In the genomic region with DNA sequence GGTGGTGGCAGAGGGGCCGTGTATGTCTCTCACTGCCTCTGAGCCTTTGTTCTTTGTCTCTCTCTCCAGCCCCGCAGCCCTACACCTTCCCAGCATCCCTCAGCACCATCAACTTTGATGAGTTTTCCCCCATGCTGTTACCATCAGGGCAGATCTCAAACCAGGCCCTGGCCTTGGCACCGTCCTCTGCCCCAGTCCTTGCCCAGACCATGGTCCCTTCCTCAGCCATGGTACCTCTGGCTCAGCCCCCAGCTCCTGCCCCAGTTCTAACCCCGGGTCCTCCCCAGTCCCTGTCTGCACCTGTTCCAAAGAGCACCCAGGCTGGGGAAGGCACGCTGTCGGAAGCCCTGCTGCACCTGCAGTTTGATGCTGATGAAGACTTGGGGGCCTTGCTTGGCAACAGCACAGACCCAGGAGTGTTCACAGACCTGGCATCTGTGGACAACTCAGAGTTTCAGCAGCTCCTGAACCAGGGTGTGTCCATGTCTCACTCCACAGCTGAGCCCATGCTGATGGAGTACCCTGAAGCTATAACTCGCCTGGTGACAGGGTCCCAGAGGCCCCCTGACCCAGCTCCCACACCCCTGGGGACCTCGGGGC, we compare ENCODE assay signal across 17 mouse cellular contexts. TPM values are rescaled to one million over a fixed set of nuclear protein-coding genes. Genes with fewer than 3 reads are reported as not detected.
DNase-seq lines count a peak whose midpoint lies in the region; TF ChIP-seq lines count a peak whose summit lies in the region.
"Had no signal": no experiment of that assay in that cellular context is flagged by ENCODE, and none has a peak within 500 bp of the region (broad histone marks: within the 10 kb centered on the region; RNA-seq: fewer than 3 reads in every experiment).

No protein-coding gene starts in this region.

- intact Hi-C loops in gastrocnemius, adult 2 months (cut with DNase I) = no loop called here

- no peak overlapping the region for H3K27ac ChIP-seq in gastrocnemius, adult 2 months
- H3K27ac ChIP-seq: embryonic facial prominence, embryonic 12.5 days; forebrain, embryonic 13.5 days; forebrain, embryonic 15.5 days had no signal

- H3K4me3 ChIP-seq in gastrocnemius, adult 2 months = no peak overlapping the region
- H3K4me3 ChIP-seq: embryonic facial prominence, embryonic 12.5 days; forebrain, embryonic 13.5 days; forebrain, embryonic 15.5 days had no signal

- no peak for TF ChIP-seq CTCF in gastrocnemius, adult 2 months (IDR thresholded peaks at IDR 0.05)

- peak; percentile 5 for DNase-seq in adrenal gland, postnatal 10 days
- DNase-seq in adrenal gland, postnatal 4 days (ENCODE audit: low spot score in 2 of 2) = no peak
- peak; percentile 19 for DNase-seq in gastrocnemius, adult 2 months
- no peak for DNase-seq in gastrocnemius, postnatal 4 days (ENCODE audit: low spot score in 2 of 2)
- peak; percentile 1 to 3 for DNase-seq in kidney, postnatal 4 days
- DNase-seq in kidney, adult 11 months = no peak
- DNase-seq: adrenal gland, adult 8-10 months; adrenal gland, postnatal 25 days; B cell, adult 2 months; cerebellum, adult 18-20 months; cerebellum, adult 8-10 months; cerebellum, adult 9-11 months; cerebellum, postnatal 14 days; forebrain, postnatal 0 days had no signal

RNA-seq across cellular contexts. Expression of a gene that starts 9.5 kb away (rescaled TPM):
- total RNA-seq in adrenal gland, postnatal 10 days (2021) = 10 to 100 TPM; 54.1 to 55.7 TPM
- 10 to 100 TPM; 71.0 to 73.6 TPM for total RNA-seq in adrenal gland, postnatal 4 days (2021)
- 10 to 100 TPM; 14.6 to 14.7 TPM for total RNA-seq in gastrocnemius, adult 2 months (2021)
- total RNA-seq in gastrocnemius, postnatal 4 days (2021) = 10 to 100 TPM; 35.9 to 39.1 TPM

RNA-seq across cellular contexts. Expression of a gene that starts 16.7 kb away (rescaled TPM):
- 10 to 100 TPM; 52.5 to 68.0 TPM for total RNA-seq in adrenal gland, postnatal 10 days (2021)
- total RNA-seq in adrenal gland, postnatal 4 days (2021) = 10 to 100 TPM; 85.0 to 90.1 TPM
- 10 to 100 TPM in 1 of 2 experiments, 1 to 10 TPM in 1; 10.0 to 11.0 TPM for total RNA-seq in gastrocnemius, adult 2 months (2021)
- 10 to 100 TPM; 47.7 to 52.2 TPM for total RNA-seq in gastrocnemius, postnatal 4 days (2021)

RNA-seq across cellular contexts. Expression of a gene that starts 36.8 kb away (rescaled TPM):
- 10 to 100 TPM; 49.9 to 52.2 TPM for total RNA-seq in adrenal gland, postnatal 10 days (2021)
- total RNA-seq in adrenal gland, postnatal 4 days (2021) = 10 to 100 TPM; 69.0 to 83.1 TPM
- total RNA-seq in gastrocnemius, adult 2 months (2021) = 10 to 100 TPM; 20.9 to 23.7 TPM
- 10 to 100 TPM; 50.1 to 54.4 TPM for total RNA-seq in gastrocnemius, postnatal 4 days (2021)

RNA-seq across cellular contexts. Expression of a gene that starts 41.7 kb away (rescaled TPM):
- 10 to 100 TPM; 49.2 to 50.6 TPM for total RNA-seq in adrenal gland, postnatal 10 days (2021)
- 10 to 100 TPM; 56.9 to 57.4 TPM for total RNA-seq in adrenal gland, postnatal 4 days (2021)
- total RNA-seq in gastrocnemius, adult 2 months (2021) = 10 to 100 TPM in 1 of 2 experiments, 1 to 10 TPM in 1; 8.7 to 11.8 TPM
- total RNA-seq in gastrocnemius, postnatal 4 days (2021) = 10 to 100 TPM; 29.7 to 30.2 TPM

RNA-seq across cellular contexts. Expression of a gene that starts 41.9 kb away (rescaled TPM):
- total RNA-seq in adrenal gland, postnatal 10 days (2021) = 10 to 100 TPM; 54.8 to 85.4 TPM
- total RNA-seq in adrenal gland, postnatal 4 days (2021) = 100 to 1,000 TPM; 117 to 123 TPM
- 10 to 100 TPM; 12.6 to 14.0 TPM for total RNA-seq in gastrocnemius, adult 2 months (2021)
- total RNA-seq in gastrocnemius, postnatal 4 days (2021) = 10 to 100 TPM; 37.1 to 40.5 TPM

Comparison
In these comparisons a context has a peak if more than half of its experiments do, and no peak if none do; other contexts are left out.
1. DNase-seq: peak in adrenal gland, postnatal 10 days (single experiment), gastrocnemius, adult 2 months (single experiment) and kidney, postnatal 4 days (2 of 2); none in adrenal gland, postnatal 4 days (0 of 2), gastrocnemius, postnatal 4 days (0 of 2) and kidney, adult 11 months (single experiment).
2. RNA of a gene that starts 16.7 kb away (total RNA-seq): 85.0 to 90.1 TPM in adrenal gland, postnatal 4 days, 52.5 to 68.0 TPM in adrenal gland, postnatal 10 days and 47.7 to 52.2 TPM in gastrocnemius, postnatal 4 days; 10.0 to 11.0 TPM in gastrocnemius, adult 2 months; every median in the first group is over 4 times any median in the second.